Mouse (Mus musculus): ENCODE measurements around the gene Col28a1.

- TF ChIP-seq POLR2A (IDR thresholded peaks at IDR 0.05; ENCODE audit: borderline replicate concordance, extremely low read depth, low read depth, low read length) (no peak), CTCF (IDR thresholded peaks at IDR 0.05; ENCODE audit: insufficient read depth, low read length) (no peak)
Measured at GRCm38 (mm10) chr6:8176116-8176515, 16.3 kb downstream of the Col28a1 start.
